Mouse (Mus musculus) neural tube, embryonic 12.5 days (tissue): ENCODE data around the gene Cct2. TPM values are rescaled to one million over a fixed set of nuclear protein-coding genes. Genes with fewer than 3 reads are reported as not detected.

Experiments
- ATAC-seq: fragments of 200-750 bp; cut with Nextera tagmentation; 2 replicates; pipeline ENCODE4 v1.8.0; 2017; ENCODE audit warnings: low read depth, mild to moderate bottlenecking, moderate TSS enrichment, moderate library complexity; ENCODE audit not compliant: low FRiP score
- H3K27ac ChIP-seq: fragments of 300-500 bp; sonication (generic); 2 replicates; pipeline ENCODE4 v1.5.1; 2016
- H3K27me3 ChIP-seq: fragments of 300-500 bp; sonication (generic); replicated peaks from 2 replicates; pipeline ENCODE4 v1.6.1; 2016; ENCODE audit warnings: mild to moderate bottlenecking
- H3K36me3 ChIP-seq: fragments of 300-500 bp; sonication (generic); 2 replicates; pipeline ENCODE4 v1.6.1; 2016; ENCODE audit warnings: mild to moderate bottlenecking
- H3K4me1 ChIP-seq: fragments of 300-500 bp; sonication (generic); 2 replicates; pipeline ENCODE4 v1.6.1; 2016
- H3K4me2 ChIP-seq: fragments of 300-500 bp; sonication (generic); replicated peaks from 2 replicates; pipeline ENCODE4 v1.6.1; 2016; ENCODE audit warnings: mild to moderate bottlenecking
- H3K4me3 ChIP-seq: fragments of 300-500 bp; sonication (generic); 2 replicates; pipeline ENCODE4 v1.5.1; 2016
- H3K9ac ChIP-seq: fragments of 300-500 bp; sonication (generic); 2 replicates; pipeline ENCODE4 v1.6.1; 2016; ENCODE audit warnings: mild to moderate bottlenecking
- H3K9me3 ChIP-seq: fragments of 300-500 bp; sonication (generic); 2 replicates; pipeline ENCODE4 v1.6.1; 2016; ENCODE audit warnings: mild to moderate bottlenecking
- WGBS: fragments of 180-500 bp; shearing (Covaris S2); methylation state at CpG from one replicate; pipeline ENCODE4 v1.1.7; 2016; 5-methylcytosine and 5-hydroxymethylcytosine counted together
- polyA plus RNA-seq: library from polyadenylated mRNA; unstranded; fragments of >200 nt; fragmentation: Nextera tagmentation; extraction: Ambion mirVana; gene quantifications from 2 replicates; pipeline ENCODE4 v1.2.1, GENCODE M21; 2016

Gene Cct2
- 265 and 280 TPM in 2 replicates for polyA plus RNA-seq

DNA sequence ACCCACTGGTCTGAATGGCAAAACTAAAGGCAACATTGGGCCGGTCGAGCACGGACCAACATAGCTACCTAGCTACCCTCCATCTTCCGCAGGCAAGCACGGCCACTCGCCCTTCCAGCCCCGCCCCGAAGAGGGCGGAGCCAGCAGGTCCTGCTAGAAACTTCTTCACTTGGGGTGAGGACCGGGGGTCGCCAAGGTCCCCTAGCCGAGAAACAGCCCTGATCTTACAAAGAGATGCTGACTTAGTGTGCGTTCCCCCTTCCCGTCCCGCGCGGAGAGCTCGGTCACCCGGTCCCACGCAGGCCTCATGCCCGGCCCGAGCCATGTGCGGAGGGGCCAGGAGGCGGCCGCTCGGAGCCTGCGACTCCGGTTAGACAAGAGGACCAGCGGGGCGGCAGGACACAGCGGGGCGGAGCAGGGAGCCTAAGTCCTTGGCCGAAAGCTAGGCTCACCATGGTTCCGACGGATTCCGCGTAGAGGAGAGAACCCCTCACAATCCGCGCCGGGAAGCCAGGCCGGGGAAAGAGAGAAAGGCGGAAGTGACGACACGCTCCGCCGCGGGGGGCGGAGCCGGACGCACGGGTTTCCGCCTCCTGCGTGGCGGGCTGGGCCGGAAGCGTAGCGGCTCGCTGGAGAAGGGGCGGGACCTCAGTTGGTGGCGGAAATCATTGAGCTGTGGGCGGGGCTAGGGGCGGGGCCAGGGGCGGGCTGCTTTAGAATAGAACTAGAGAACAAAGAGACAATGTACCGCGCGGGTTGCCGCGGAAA, at the start of gene Cct2:
Gene Cct2, minus strand, starts transcription at position 561 of the 768 bp plus-strand sequence.
- H3K36me3 ChIP-seq, result peaks cover 36% of the 10 kb centered on the region
- H3K4me3 ChIP-seq, result peak within 1 kb of the TSS; percentile 93
- H3K4me1 ChIP-seq, result peaks cover 20% of the 10 kb centered on the region
- H3K27me3 ChIP-seq, result no peaks in the 10 kb centered on the region
- ATAC-seq, result peak; percentile 95
- H3K27ac ChIP-seq, result peak within 1 kb of the TSS; percentile 64; the same call in 1 of the 2 replicates
- peak within 1 kb of the TSS; percentile 87 for H3K9ac ChIP-seq
- H3K9me3 ChIP-seq, result no peaks in the 10 kb centered on the region
- H3K4me2 ChIP-seq, result peak within 1 kb of the TSS; percentile 73
- WGBS, result under 1% methylated on average over 68 of the region's 68 CpGs

DNA sequence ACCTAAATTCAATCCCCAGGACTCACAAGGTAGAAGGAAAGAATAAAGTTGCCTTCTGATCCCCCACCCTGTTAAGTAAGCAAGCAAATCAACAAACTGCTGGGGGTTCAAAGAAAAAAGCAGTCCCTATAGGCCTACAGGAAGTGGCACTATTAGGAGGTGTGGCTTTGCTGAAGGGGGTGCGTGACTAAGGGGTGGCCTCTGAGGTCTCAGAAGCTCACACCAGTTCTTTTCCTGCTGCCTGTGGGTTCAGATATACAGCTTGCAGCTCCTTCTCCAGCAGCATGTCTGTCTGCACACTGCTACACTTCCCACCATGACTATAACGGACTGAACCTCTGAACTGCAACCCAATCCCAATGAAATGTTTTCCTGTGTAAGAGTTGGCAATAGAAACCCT, 48.9 kb upstream of the Cct2 start:
- H3K9me3 ChIP-seq, result no peaks in the 10 kb centered on the region
- no peaks in the 10 kb centered on the region for H3K27me3 ChIP-seq
- no peak overlapping the region for H3K4me3 ChIP-seq
- no peak overlapping the region for H3K27ac ChIP-seq
- 46% methylated on average over 2 of the region's 2 CpGs for WGBS
- H3K36me3 ChIP-seq, result no peaks in the 10 kb centered on the region
- H3K9ac ChIP-seq, result no peak overlapping the region
- peaks cover 9% of the 10 kb centered on the region for H3K4me1 ChIP-seq
- ATAC-seq, result no peak
- H3K4me2 ChIP-seq, result no peak overlapping the region

- no peaks in the 10 kb centered on the region for H3K36me3 ChIP-seq
- ATAC-seq, result no peak
- no peak overlapping the region for H3K27ac ChIP-seq
- 56% methylated on average over 7 of the region's 7 CpGs for WGBS
- H3K9ac ChIP-seq, result no peak overlapping the region
- H3K9me3 ChIP-seq, result no peaks in the 10 kb centered on the region
- H3K27me3 ChIP-seq, result no peaks in the 10 kb centered on the region
- H3K4me2 ChIP-seq, result no peak overlapping the region
- H3K4me3 ChIP-seq, result no peak overlapping the region
- peaks cover 9% of the 10 kb centered on the region for H3K4me1 ChIP-seq
Observed at GRCm38 (mm10) chr10:117111455-117111854, 47.8 kb upstream of the Cct2 start.

- H3K4me1 ChIP-seq, result peaks cover 5% of the 10 kb centered on the region; the same call in 1 of the 2 replicates
- no peak overlapping the region for H3K9ac ChIP-seq
- no peaks in the 10 kb centered on the region for H3K27me3 ChIP-seq
- H3K4me3 ChIP-seq, result no peak overlapping the region
- no peak overlapping the region for H3K27ac ChIP-seq
- 79% methylated on average over 3 of the region's 3 CpGs for WGBS
- no peak for ATAC-seq
- H3K9me3 ChIP-seq, result no peaks in the 10 kb centered on the region
- no peaks in the 10 kb centered on the region for H3K36me3 ChIP-seq
- H3K4me2 ChIP-seq, result no peak overlapping the region
Observed at GRCm38 (mm10) chr10:117110271-117110670, 46.7 kb upstream of the Cct2 start.

- ATAC-seq, result no peak
- no peaks in the 10 kb centered on the region for H3K9me3 ChIP-seq
- H3K9ac ChIP-seq, result no peak overlapping the region
- peaks cover 8% of the 10 kb centered on the region; the same call in 1 of the 2 replicates for H3K4me1 ChIP-seq
- WGBS, result 19% methylated on average over 3 of the region's 3 CpGs
- no peak overlapping the region for H3K4me2 ChIP-seq
- H3K27me3 ChIP-seq, result no peaks in the 10 kb centered on the region
- H3K4me3 ChIP-seq, result no peak overlapping the region
- H3K36me3 ChIP-seq, result no peaks in the 10 kb centered on the region
- no peak overlapping the region for H3K27ac ChIP-seq
Observed at GRCm38 (mm10) chr10:117106686-117107085, 43.1 kb upstream of the Cct2 start.

- WGBS, result 10% methylated on average over 4 of the region's 4 CpGs
- ATAC-seq, result no peak
- no peaks in the 10 kb centered on the region for H3K27me3 ChIP-seq
Observed at GRCm38 (mm10) chr10:117106244-117106643, 42.6 kb upstream of the Cct2 start.

GRCm38 (mm10) chr10:117105015-117105414, 41.4 kb upstream of the Cct2 start:
- Histone ChIP-seq H3K9me3 (no peaks in the 10 kb centered on the region), H3K27me3 (no peaks in the 10 kb centered on the region), H3K4me1 (0 out of 2 replicates have a peak, but pooled peaks cover 5% of the 10 kb centered on the region), H3K9ac (no peak overlapping the region), H3K36me3 (no peaks in the 10 kb centered on the region), H3K4me3 (no peak overlapping the region), H3K4me2 (no peak overlapping the region), H3K27ac (no peak overlapping the region)
- no peak for ATAC-seq
- WGBS, result 76% methylated on average over 4 of the region's 4 CpGs

More at GRCm38 (mm10) chr10:117106244-117106643, 42.6 kb upstream of the Cct2 start:
- no peaks in the 10 kb centered on the region for H3K9me3 ChIP-seq
- H3K27ac ChIP-seq, result no peak overlapping the region
- 0 out of 2 replicates have a peak, but pooled peaks cover 5% of the 10 kb centered on the region for H3K4me1 ChIP-seq
- H3K36me3 ChIP-seq, result no peaks in the 10 kb centered on the region
- no peak overlapping the region for H3K4me3 ChIP-seq
- H3K9ac ChIP-seq, result no peak overlapping the region
- H3K4me2 ChIP-seq, result no peak overlapping the region

DNA sequence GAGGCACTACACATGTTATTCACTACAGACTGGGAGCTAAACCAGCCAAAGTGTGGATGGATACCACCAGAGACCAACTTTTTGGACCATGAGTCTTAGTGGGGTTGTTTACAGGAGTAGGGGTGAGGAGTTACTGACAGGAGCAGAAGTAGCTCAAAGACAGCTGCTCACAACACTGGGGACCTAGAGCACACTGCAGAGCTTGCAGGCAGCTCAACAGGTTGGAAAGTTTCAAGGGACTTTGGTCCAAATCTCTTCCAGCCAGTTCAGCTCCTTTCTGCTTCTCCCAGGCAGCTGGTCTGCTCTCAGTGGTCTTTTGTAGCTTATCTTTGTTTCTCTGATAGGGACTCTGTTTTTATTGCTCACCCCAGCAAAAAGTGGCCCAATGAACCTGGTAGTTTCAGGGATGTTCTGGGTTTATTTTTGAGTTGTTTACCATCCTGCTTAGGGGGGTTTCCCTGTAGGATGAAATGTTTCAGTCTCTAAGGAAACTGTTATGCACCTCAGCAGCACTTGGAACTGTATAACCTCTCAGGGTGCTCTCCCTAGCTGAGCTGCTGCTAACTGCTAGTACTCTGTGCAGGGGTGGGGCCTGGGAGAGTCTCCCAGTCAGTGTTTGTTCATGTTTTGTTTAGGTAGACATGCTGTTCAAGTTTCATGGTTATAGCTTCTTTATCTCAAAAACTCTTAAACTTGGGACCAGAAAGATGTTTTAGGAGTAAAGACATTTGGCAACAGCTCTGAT, 40.4 kb upstream of the Cct2 start:
- no peak for ATAC-seq
- Histone ChIP-seq H3K9me3 (no peaks in the 10 kb centered on the region), H3K4me2 (no peak overlapping the region), H3K27ac (no peak overlapping the region), H3K9ac (no peak overlapping the region), H3K36me3 (no peaks in the 10 kb centered on the region), H3K4me1 (peaks cover 8% of the 10 kb centered on the region; the same call in 1 of the 2 replicates), H3K27me3 (no peaks in the 10 kb centered on the region), H3K4me3 (no peak overlapping the region)

- H3K36me3 ChIP-seq, result no peaks in the 10 kb centered on the region
- H3K4me2 ChIP-seq, result no peak overlapping the region
- no peak overlapping the region for H3K9ac ChIP-seq
- no peaks in the 10 kb centered on the region for H3K9me3 ChIP-seq
- peaks cover 8% of the 10 kb centered on the region for H3K4me1 ChIP-seq
- no peak for ATAC-seq
- WGBS, result 78% methylated on average over 5 of the region's 5 CpGs
- no peak overlapping the region for H3K27ac ChIP-seq
- no peak overlapping the region for H3K4me3 ChIP-seq
- no peaks in the 10 kb centered on the region for H3K27me3 ChIP-seq
Observed at GRCm38 (mm10) chr10:117100175-117100574, 36.6 kb upstream of the Cct2 start.

DNA sequence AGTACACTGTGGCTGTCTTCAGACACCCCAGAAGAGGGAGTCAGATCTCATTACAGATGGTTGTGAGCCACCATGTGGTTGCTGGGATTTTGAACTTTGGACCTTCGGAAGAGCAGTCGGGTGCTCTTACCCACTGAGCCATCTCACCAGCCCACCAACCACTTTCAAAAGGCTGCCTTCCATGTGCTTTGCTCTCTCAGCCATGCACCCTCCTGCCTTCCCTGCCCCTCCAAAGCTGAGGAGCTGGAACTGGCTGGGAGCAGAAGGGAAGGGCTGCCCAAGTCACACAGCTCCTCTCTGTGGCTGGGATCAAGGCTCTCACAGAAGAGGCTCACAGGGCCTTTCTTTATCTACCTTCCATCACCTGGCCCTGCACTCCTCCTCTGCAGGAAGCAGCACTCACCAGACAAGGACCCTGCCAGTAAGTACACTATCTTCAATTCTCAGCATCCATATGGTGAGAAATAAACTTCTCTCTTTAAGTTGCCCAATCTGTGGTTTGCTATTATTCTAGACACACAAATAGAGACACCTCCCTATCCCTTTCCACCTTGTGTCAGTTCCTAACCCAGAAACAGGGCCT, 33.6 kb upstream of the Cct2 start:
- 80% methylated on average over 2 of the region's 2 CpGs for WGBS
- Histone ChIP-seq H3K27ac (no peak overlapping the region), H3K4me2 (no peak overlapping the region), H3K9ac (no peak overlapping the region), H3K4me3 (no peak overlapping the region), H3K36me3 (no peaks in the 10 kb centered on the region), H3K4me1 (peaks cover 20% of the 10 kb centered on the region), H3K9me3 (no peaks in the 10 kb centered on the region), H3K27me3 (no peaks in the 10 kb centered on the region)
- no peak for ATAC-seq

GRCm38 (mm10) chr10:117096096-117096495, 32.5 kb upstream of the Cct2 start:
- no peaks in the 10 kb centered on the region for H3K9me3 ChIP-seq
- no peaks in the 10 kb centered on the region for H3K27me3 ChIP-seq
- 88% methylated on average over 6 of the region's 6 CpGs for WGBS
- H3K4me1 ChIP-seq, result peaks cover 20% of the 10 kb centered on the region
- H3K27ac ChIP-seq, result no peak overlapping the region
- ATAC-seq, result no peak
- H3K9ac ChIP-seq, result no peak overlapping the region
- no peak overlapping the region for H3K4me3 ChIP-seq
- H3K36me3 ChIP-seq, result no peaks in the 10 kb centered on the region
- no peak overlapping the region for H3K4me2 ChIP-seq
